Mouse (Mus musculus) adrenal gland, adult 10 weeks (tissue): ENCODE data around the gene Vmn2r114. TPM values are rescaled to one million over a fixed set of nuclear protein-coding genes. Genes with fewer than 3 reads are reported as not detected.

Experiments used
- polyA plus RNA-seq: library from polyadenylated mRNA; stranded (reverse); fragments of 350-450 nt; fragmentation: Illumina TruSeq; extraction: RNeasy Lipid Tissue Mini Kit (QIAGEN cat#74804); gene quantifications from one replicate; pipeline ENCODE4 v1.2.3, GENCODE M21; 2014; ENCODE audit warnings: low read depth, low replicate concordance

Vmn2r114 gene
- polyA plus RNA-seq: not detected

GRCm38 (mm10) chr17:23312437-23312836, at the start of gene Vmn2r114:
Vmn2r114 (minus strand) TSS chr17:23312537.

GRCm38 (mm10) chr17:23343441-23343840, 31.1 kb upstream of the Vmn2r114 start, which contains the start of gene Vmn2r115:
Vmn2r115 (plus strand) TSS chr17:23343741.

Other genes with a start within 250 kb of the Vmn2r114 start
- 30.1 TPM for gene Zfp40, start 119.3 kb downstream of the Vmn2r114 start, polyA plus RNA-seq
- gene Vmn2r115, start 31.2 kb upstream of the Vmn2r114 start, polyA plus RNA-seq: not detected
- gene Vmn2r116, start 72.1 kb upstream of the Vmn2r114 start, polyA plus RNA-seq: not detected
- gene Vmn2r117, start 167.2 kb upstream of the Vmn2r114 start, polyA plus RNA-seq: not detected